Mouse (Mus musculus): ENCODE data around the gene Pnkd. TPM values are rescaled to one million over a fixed set of nuclear protein-coding genes. Genes with fewer than 3 reads are reported as not detected.
A peak's percentile ranks its signal among the peaks of the same experiment; 100 is the strongest.

The Pnkd gene
- 34.0 and 37.5 TPM in 2 replicates for polyA plus RNA-seq (2015; fragmentation: Nextera tagmentation; extraction: Ambion mirVana)

- Histone ChIP-seq H3K27me3 (ENCODE audit: control insufficient read depth, insufficient read depth, low read depth, low read length) (no peaks in the 10 kb centered on the region), H3K27ac (ENCODE audit: low read length) (peak within 1 kb of the TSS; percentile 84), H3K9me3 (replicated peaks; ENCODE audit: control insufficient read depth, low read length) (no peaks in the 10 kb centered on the region), H3K9ac (ENCODE audit: low read depth, low read length) (peak within 1 kb of the TSS; percentile 82), H3K4me1 (ENCODE audit: control insufficient read depth, low read depth, low read length) (peaks cover 33% of the 10 kb centered on the region), H3K36me3 (ENCODE audit: control insufficient read depth, insufficient read depth) (peaks cover 4% of the 10 kb centered on the region), H3K4me3 (ENCODE audit: low read depth, low read length) (peak within 1 kb of the TSS; percentile 82), H3K4me2 (ENCODE audit: low read depth, low read length) (peak within 1 kb of the TSS; percentile 93)
- WGBS (ENCODE audit: insufficient replicate concordance) = under 1% methylated on average over 56 of the region's 56 CpGs
- peak; percentile 94 for ATAC-seq (ENCODE audit: low read depth)
Measured at GRCm38 (mm10) chr1:74284543-74285160, at the start of gene Pnkd, which contains the start of gene Aamp. TSS of gene Pnkd (plus strand) at chr1:74284930. TSS of gene Aamp (minus strand) at chr1:74284738.

DNA sequence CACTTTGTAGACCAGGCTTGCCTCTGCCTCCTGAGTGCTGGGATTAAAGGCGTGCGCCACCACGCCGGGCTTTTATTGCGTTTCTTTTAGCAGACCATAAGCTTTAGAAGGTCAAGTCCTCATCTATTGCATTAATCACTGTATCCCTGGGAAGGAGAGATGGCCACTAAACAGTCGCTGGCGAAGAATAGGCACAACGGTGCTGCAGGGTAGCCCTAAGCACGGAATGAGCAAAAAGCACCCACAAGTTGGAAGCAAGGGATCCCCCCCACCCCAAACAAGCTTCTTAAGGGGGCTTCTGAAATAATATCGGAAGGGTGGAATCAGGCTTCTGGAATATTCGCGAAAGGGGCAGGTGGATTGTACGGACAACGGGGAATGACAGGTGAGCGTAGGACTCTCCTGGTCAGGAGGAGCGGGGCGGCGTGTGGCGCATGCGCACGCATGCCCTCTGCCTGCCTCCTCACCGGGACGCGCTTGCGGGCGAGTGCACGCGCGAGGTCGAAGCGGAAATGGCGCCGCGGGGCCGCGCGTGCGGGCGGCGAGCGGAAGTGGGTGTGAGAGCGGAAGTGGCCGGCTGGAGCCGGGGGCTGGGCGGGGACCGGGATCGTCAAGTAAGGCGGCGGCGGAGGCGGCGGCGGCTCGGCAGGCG is 48.7 kb upstream of the Pnkd start, which contains the start of gene Arpc2:
TSS of gene Arpc2 (plus strand) at position 147 of the 652 bp plus-strand sequence.
- ATAC-seq (ENCODE audit: low read depth) = peak; percentile 96
- no peaks in the 10 kb centered on the region for H3K27me3 ChIP-seq (ENCODE audit: control insufficient read depth, insufficient read depth, low read depth, low read length)
- H3K36me3 ChIP-seq (ENCODE audit: control insufficient read depth, insufficient read depth) = no peaks in the 10 kb centered on the region
- H3K4me3 ChIP-seq (ENCODE audit: low read depth, low read length) = peak within 1 kb of the TSS; percentile 98
- peak within 1 kb of the TSS; percentile 98 for H3K4me2 ChIP-seq (ENCODE audit: low read depth, low read length)
- H3K4me1 ChIP-seq (ENCODE audit: control insufficient read depth, low read depth, low read length) = peaks cover 43% of the 10 kb centered on the region
- peak within 1 kb of the TSS; percentile 97 for H3K27ac ChIP-seq (ENCODE audit: low read length)
- H3K9ac ChIP-seq (ENCODE audit: low read depth, low read length) = peak within 1 kb of the TSS; percentile 99
- 4% methylated on average over 44 of the region's 55 CpGs for WGBS (ENCODE audit: insufficient replicate concordance)
- H3K9me3 ChIP-seq (replicated peaks; ENCODE audit: control insufficient read depth, low read length) = no peaks in the 10 kb centered on the region

- under 1% methylated on average over 53 of the region's 57 CpGs for WGBS (ENCODE audit: insufficient replicate concordance)
- Histone ChIP-seq H3K36me3 (ENCODE audit: control insufficient read depth, insufficient read depth) (no peaks in the 10 kb centered on the region), H3K4me3 (ENCODE audit: low read depth, low read length) (peak overlapping the region; percentile 98), H3K9me3 (replicated peaks; ENCODE audit: control insufficient read depth, low read length) (no peaks in the 10 kb centered on the region), H3K27me3 (ENCODE audit: control insufficient read depth, insufficient read depth, low read depth, low read length) (no peaks in the 10 kb centered on the region), H3K4me1 (ENCODE audit: control insufficient read depth, low read depth, low read length) (peaks cover 42% of the 10 kb centered on the region), H3K9ac (ENCODE audit: low read depth, low read length) (peak overlapping the region; percentile 99), H3K27ac (ENCODE audit: low read length) (peak overlapping the region; percentile 97), H3K4me2 (ENCODE audit: low read depth, low read length) (peak overlapping the region; percentile 76)
- ATAC-seq (ENCODE audit: low read depth) = peak; percentile 64
Measured at GRCm38 (mm10) chr1:74236590-74237317, 48.0 kb upstream of the Pnkd start.

DNA sequence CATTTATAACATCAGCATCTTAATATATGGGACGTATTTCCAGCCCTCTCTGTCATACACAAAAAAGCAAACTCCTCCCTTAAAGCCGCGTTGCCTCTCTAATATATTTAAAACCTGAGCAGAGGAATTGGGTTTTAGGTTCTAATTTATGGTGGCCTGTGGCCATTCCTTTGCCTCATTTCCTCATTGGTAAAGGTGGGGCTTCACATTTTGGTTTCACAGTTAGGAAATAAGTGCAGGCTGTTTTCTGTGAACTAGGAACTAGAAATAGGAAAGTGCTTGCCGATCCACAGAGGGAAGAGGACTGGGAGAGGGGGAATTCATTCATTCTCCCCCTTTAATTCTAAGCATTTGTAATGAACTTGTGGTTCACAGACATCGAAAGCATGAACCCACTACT is 47.1 kb upstream of the Pnkd start:
- Histone ChIP-seq H3K4me2 (ENCODE audit: low read depth, low read length) (peak overlapping the region; percentile 76), H3K4me1 (ENCODE audit: control insufficient read depth, low read depth, low read length) (peaks cover 42% of the 10 kb centered on the region), H3K36me3 (ENCODE audit: control insufficient read depth, insufficient read depth) (no peaks in the 10 kb centered on the region), H3K4me3 (ENCODE audit: low read depth, low read length) (peak overlapping the region; percentile 98), H3K9ac (ENCODE audit: low read depth, low read length) (peak overlapping the region; percentile 99), H3K27ac (ENCODE audit: low read length) (peak overlapping the region; percentile 97), H3K27me3 (ENCODE audit: control insufficient read depth, insufficient read depth, low read depth, low read length) (no peaks in the 10 kb centered on the region), H3K9me3 (replicated peaks; ENCODE audit: control insufficient read depth, low read length) (no peaks in the 10 kb centered on the region)
- WGBS (ENCODE audit: insufficient replicate concordance) = 4% methylated on average over 5 of the region's 5 CpGs
- no peak for ATAC-seq (ENCODE audit: low read depth)

GRCm38 (mm10) chr1:74238136-74238535 is 46.6 kb upstream of the Pnkd start:
- peak overlapping the region; percentile 99 for H3K9ac ChIP-seq (ENCODE audit: low read depth, low read length)
- ATAC-seq (ENCODE audit: low read depth) = no peak
- H3K27ac ChIP-seq (ENCODE audit: low read length) = peak overlapping the region; percentile 97
- H3K36me3 ChIP-seq (ENCODE audit: control insufficient read depth, insufficient read depth) = no peaks in the 10 kb centered on the region
- no peaks in the 10 kb centered on the region for H3K9me3 ChIP-seq (replicated peaks; ENCODE audit: control insufficient read depth, low read length)
- peak overlapping the region; percentile 76 for H3K4me2 ChIP-seq (ENCODE audit: low read depth, low read length)
- H3K27me3 ChIP-seq (ENCODE audit: control insufficient read depth, insufficient read depth, low read depth, low read length) = no peaks in the 10 kb centered on the region
- WGBS (ENCODE audit: insufficient replicate concordance) = 7% methylated on average over 1 of the region's 1 CpGs
- H3K4me1 ChIP-seq (ENCODE audit: control insufficient read depth, low read depth, low read length) = peaks cover 42% of the 10 kb centered on the region
- H3K4me3 ChIP-seq (ENCODE audit: low read depth, low read length) = peak overlapping the region; percentile 98

- WGBS (ENCODE audit: insufficient replicate concordance) = 10% methylated on average over 7 of the region's 7 CpGs
- H3K9ac ChIP-seq (ENCODE audit: low read depth, low read length) = peak overlapping the region; percentile 47; the same call in 1 of the 2 replicates
- no peaks in the 10 kb centered on the region for H3K9me3 ChIP-seq (replicated peaks; ENCODE audit: control insufficient read depth, low read length)
- H3K4me1 ChIP-seq (ENCODE audit: control insufficient read depth, low read depth, low read length) = peaks cover 47% of the 10 kb centered on the region
- peak overlapping the region; percentile 98 for H3K4me3 ChIP-seq (ENCODE audit: low read depth, low read length)
- H3K27me3 ChIP-seq (ENCODE audit: control insufficient read depth, insufficient read depth, low read depth, low read length) = no peaks in the 10 kb centered on the region
- H3K27ac ChIP-seq (ENCODE audit: low read length) = peak overlapping the region; percentile 97
- H3K4me2 ChIP-seq (ENCODE audit: low read depth, low read length) = peak overlapping the region; percentile 76
- ATAC-seq (ENCODE audit: low read depth) = peak; percentile 44
- H3K36me3 ChIP-seq (ENCODE audit: control insufficient read depth, insufficient read depth) = no peaks in the 10 kb centered on the region
Measured at GRCm38 (mm10) chr1:74239162-74239561, 45.6 kb upstream of the Pnkd start.

DNA sequence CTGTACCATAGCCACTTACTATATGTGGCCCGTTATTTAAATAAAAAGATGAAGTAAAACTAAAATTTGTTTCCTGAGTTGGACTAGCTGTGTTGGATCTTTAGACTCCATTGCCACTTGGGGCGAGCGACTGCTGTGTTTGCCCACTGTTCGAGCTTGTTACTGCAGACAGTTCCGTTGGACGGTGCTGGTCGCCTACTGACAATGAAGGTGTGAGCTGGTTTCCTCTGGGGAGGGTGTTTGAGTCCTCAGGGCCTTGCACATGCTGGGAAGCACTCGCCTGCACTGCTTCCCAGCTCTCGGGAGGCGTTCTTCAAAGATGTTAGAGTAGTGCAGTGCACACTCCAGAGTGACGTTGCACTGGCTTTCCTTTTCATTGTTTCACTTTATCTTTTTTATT is 45.1 kb upstream of the Pnkd start:
- peaks cover 47% of the 10 kb centered on the region for H3K4me1 ChIP-seq (ENCODE audit: control insufficient read depth, low read depth, low read length)
- no peaks in the 10 kb centered on the region for H3K36me3 ChIP-seq (ENCODE audit: control insufficient read depth, insufficient read depth)
- WGBS (ENCODE audit: insufficient replicate concordance) = 17% methylated on average over 11 of the region's 11 CpGs
- H3K27me3 ChIP-seq (ENCODE audit: control insufficient read depth, insufficient read depth, low read depth, low read length) = no peaks in the 10 kb centered on the region
- H3K9ac ChIP-seq (ENCODE audit: low read depth, low read length) = peak overlapping the region; percentile 13; the same call in 1 of the 2 replicates
- H3K4me3 ChIP-seq (ENCODE audit: low read depth, low read length) = peak overlapping the region; percentile 98
- no peak for ATAC-seq (ENCODE audit: low read depth)
- peak overlapping the region; percentile 76 for H3K4me2 ChIP-seq (ENCODE audit: low read depth, low read length)
- H3K27ac ChIP-seq (ENCODE audit: low read length) = peak overlapping the region; percentile 97
- no peaks in the 10 kb centered on the region for H3K9me3 ChIP-seq (replicated peaks; ENCODE audit: control insufficient read depth, low read length)

GRCm38 (mm10) chr1:74240311-74240710 is 44.4 kb upstream of the Pnkd start:
- Histone ChIP-seq H3K9me3 (replicated peaks; ENCODE audit: control insufficient read depth, low read length) (no peaks in the 10 kb centered on the region), H3K4me2 (ENCODE audit: low read depth, low read length) (0 out of 2 replicates have a peak overlapping the region, but pooled peaks have one; percentile 76), H3K9ac (ENCODE audit: low read depth, low read length) (no peak overlapping the region), H3K27ac (ENCODE audit: low read length) (no peak overlapping the region; the same call in 1 of the 2 replicates), H3K27me3 (ENCODE audit: control insufficient read depth, insufficient read depth, low read depth, low read length) (no peaks in the 10 kb centered on the region), H3K4me3 (ENCODE audit: low read depth, low read length) (no peak overlapping the region), H3K4me1 (ENCODE audit: control insufficient read depth, low read depth, low read length) (peaks cover 47% of the 10 kb centered on the region), H3K36me3 (ENCODE audit: control insufficient read depth, insufficient read depth) (no peaks in the 10 kb centered on the region)
- no peak for ATAC-seq (ENCODE audit: low read depth)
- WGBS (ENCODE audit: insufficient replicate concordance) = 47% methylated on average over 6 of the region's 6 CpGs

Measured in liver, embryonic 16.5 days (tissue).